In the genomic region with DNA sequence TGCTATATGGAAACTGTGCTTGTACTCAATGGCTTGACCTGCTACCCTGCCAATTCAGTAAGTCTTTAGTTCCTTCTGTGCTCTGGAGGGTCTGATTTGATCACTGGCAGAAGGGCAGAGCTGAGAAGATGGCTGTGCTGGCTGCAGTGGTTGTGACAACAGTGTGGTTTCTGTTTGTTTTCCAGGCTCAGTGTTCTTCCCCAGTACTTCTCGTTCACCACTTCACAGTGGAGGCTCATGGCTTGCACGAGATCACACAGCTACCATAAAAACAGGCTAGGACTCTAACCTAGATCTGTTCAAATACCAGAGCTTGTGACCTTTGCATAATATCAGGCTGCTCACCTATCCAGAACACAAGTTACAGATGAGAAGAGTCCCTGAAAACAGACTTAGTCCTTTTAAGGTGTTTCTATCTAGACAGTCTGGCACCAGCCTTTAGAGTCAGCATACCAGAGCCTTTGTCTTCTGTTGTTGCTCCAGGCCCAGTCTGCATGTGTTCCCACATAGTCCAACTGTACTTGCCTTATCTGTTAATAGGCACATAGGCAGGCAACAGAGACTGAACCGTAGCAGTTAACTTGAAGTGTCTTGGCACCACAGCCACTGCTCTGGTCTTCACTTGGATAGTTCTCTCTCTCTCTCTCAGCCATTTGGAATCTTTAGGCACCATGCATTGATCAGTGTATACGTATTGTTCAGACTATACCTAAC, we compare ENCODE assay signal across 14 mouse cellular contexts.
A peak's percentile ranks its signal among the peaks of the same experiment; 100 is the strongest.
DNase-seq lines count a peak whose midpoint lies in the region; ATAC-seq lines count a peak whose summit lies in the region.
"Had no signal": no experiment of that assay in that cellular context is flagged by ENCODE, and none has a peak within 500 bp of the region (broad histone marks: within the 10 kb centered on the region; RNA-seq: fewer than 3 reads in every experiment).

No protein-coding gene starts in this region.

- H3K27ac ChIP-seq in heart, embryonic 14.5 days (replicated peaks in 1 of 2; ENCODE audit: control insufficient read depth in 1 of 2, insufficient read depth in 1 of 2, low read depth in 2 of 2, low read length in 2 of 2): peak overlapping the region; percentile 42 to 61
- peak overlapping the region; percentile 3; the same call in 1 of the 2 replicates for H3K27ac ChIP-seq in midbrain, embryonic 10.5 days (replicated peaks)
- H3K27ac ChIP-seq in midbrain, embryonic 13.5 days: no peak overlapping the region
- H3K27ac ChIP-seq in liver, embryonic 11.5 days (ENCODE audit: low read depth, low read length): peak overlapping the region; percentile 98
- H3K27ac ChIP-seq: forebrain, embryonic 13.5 days; kidney, embryonic 15.5 days had no signal

- no peak for DNase-seq in heart, adult 18-20 months
- no peak for DNase-seq in midbrain, embryonic 10.5 days (ENCODE audit: low spot score)
- peak; percentile 31 for DNase-seq in liver, embryonic 11.5 days (ENCODE audit: low spot score)
- no peak for DNase-seq in adrenal gland, adult 8-10 months
- no peak for DNase-seq in kidney, adult 11 months
- DNase-seq: cerebellum, adult 9-11 months; lung, adult 2 months; midbrain, embryonic 14.5 days; right cerebral cortex, postnatal 25 days; thymus, adult 18-20 months had no signal

- H3K36me3 ChIP-seq in heart, embryonic 14.5 days (ENCODE audit: control insufficient read depth, insufficient read depth, low read length): peaks cover 58% of the 10 kb centered on the region
- H3K36me3 ChIP-seq in midbrain, embryonic 10.5 days: peaks cover 17% of the 10 kb centered on the region
- H3K36me3 ChIP-seq in midbrain, embryonic 13.5 days: peaks cover 25% of the 10 kb centered on the region
- peaks cover 16% of the 10 kb centered on the region for H3K36me3 ChIP-seq in liver, embryonic 11.5 days (ENCODE audit: control insufficient read depth, insufficient read depth, low read length)

- ATAC-seq in heart, embryonic 14.5 days (ENCODE audit: insufficient number of reproducible peaks, insufficient read depth, low FRiP score, low read depth): no peak
- ATAC-seq in midbrain, embryonic 13.5 days: no peak
- no peak for ATAC-seq in liver, embryonic 11.5 days (replicated peaks; ENCODE audit: low FRiP score)
- ATAC-seq: forebrain, embryonic 13.5 days had no signal

- H3K4me2 ChIP-seq in heart, embryonic 14.5 days (ENCODE audit: low read length): no peak overlapping the region
- H3K4me2 ChIP-seq in midbrain, embryonic 13.5 days (replicated peaks): no peak overlapping the region
- H3K4me2 ChIP-seq in liver, embryonic 11.5 days: no peak overlapping the region
- H3K4me2 ChIP-seq: forebrain, embryonic 13.5 days; kidney, embryonic 15.5 days had no signal

- H3K9me3 ChIP-seq in heart, embryonic 14.5 days (ENCODE audit: control insufficient read depth, low read length): no peaks in the 10 kb centered on the region
- H3K9me3 ChIP-seq in midbrain, embryonic 10.5 days (replicated peaks): no peaks in the 10 kb centered on the region
- no peaks in the 10 kb centered on the region for H3K9me3 ChIP-seq in midbrain, embryonic 13.5 days
- H3K9me3 ChIP-seq in liver, embryonic 11.5 days (ENCODE audit: control insufficient read depth, low read length): no peaks in the 10 kb centered on the region
- H3K9me3 ChIP-seq: forebrain, embryonic 13.5 days; kidney, embryonic 15.5 days had no signal

- H3K4me1 ChIP-seq in heart, embryonic 14.5 days (ENCODE audit: control insufficient read depth in 2 of 2, insufficient read depth in 2 of 2, low read length in 2 of 2): peaks cover 6 to 31% of the 10 kb centered on the region in 2 experiments
- H3K4me1 ChIP-seq in midbrain, embryonic 10.5 days: no peaks in the 10 kb centered on the region
- no peaks in the 10 kb centered on the region for H3K4me1 ChIP-seq in midbrain, embryonic 13.5 days (replicated peaks)
- H3K4me1 ChIP-seq in liver, embryonic 11.5 days (replicated peaks; ENCODE audit: control insufficient read depth, insufficient read depth, low read length): peaks cover 64% of the 10 kb centered on the region
- H3K4me1 ChIP-seq: forebrain, embryonic 13.5 days; kidney, embryonic 15.5 days had no signal

- no peak overlapping the region for H3K9ac ChIP-seq in heart, embryonic 14.5 days (ENCODE audit: low read length)
- no peak overlapping the region for H3K9ac ChIP-seq in midbrain, embryonic 13.5 days (replicated peaks)
- H3K9ac ChIP-seq in liver, embryonic 11.5 days (ENCODE audit: low read depth, low read length): peak overlapping the region; percentile 47
- H3K9ac ChIP-seq: forebrain, embryonic 13.5 days; kidney, embryonic 15.5 days had no signal

- H3K4me3 ChIP-seq in heart, embryonic 14.5 days (ENCODE audit: control insufficient read depth in 1 of 2, insufficient read depth in 1 of 2, low read depth in 1 of 2, low read length in 2 of 2): no peak overlapping the region
- H3K4me3 ChIP-seq in midbrain, embryonic 10.5 days: no peak overlapping the region
- no peak overlapping the region for H3K4me3 ChIP-seq in midbrain, embryonic 13.5 days (replicated peaks)
- H3K4me3 ChIP-seq in liver, embryonic 11.5 days (ENCODE audit: low read depth, low read length): no peak overlapping the region
- H3K4me3 ChIP-seq: forebrain, embryonic 13.5 days; kidney, embryonic 15.5 days had no signal

- 60% methylated on average over 4 of the region's 4 CpGs for WGBS in heart, embryonic 14.5 days
- 89% methylated on average over 4 of the region's 4 CpGs for WGBS in midbrain, embryonic 10.5 days
- WGBS in midbrain, embryonic 13.5 days: 92% methylated on average over 4 of the region's 4 CpGs
- WGBS in liver, embryonic 11.5 days: 56% methylated on average over 4 of the region's 4 CpGs

- H3K27me3 ChIP-seq in heart, embryonic 14.5 days (ENCODE audit: control insufficient read depth, insufficient read depth, low read length): no peaks in the 10 kb centered on the region
- H3K27me3 ChIP-seq in midbrain, embryonic 10.5 days (ENCODE audit: low read depth, poor library complexity, severe bottlenecking): no peaks in the 10 kb centered on the region
- no peaks in the 10 kb centered on the region for H3K27me3 ChIP-seq in midbrain, embryonic 13.5 days
- H3K27me3 ChIP-seq in liver, embryonic 11.5 days (replicated peaks; ENCODE audit: control insufficient read depth, insufficient read depth, low read length): no peaks in the 10 kb centered on the region
- H3K27me3 ChIP-seq: forebrain, embryonic 13.5 days; kidney, embryonic 15.5 days had no signal
